Mouse (Mus musculus): ENCODE data around the gene Cript.

GRCm38 (mm10) chr17:87072766-87073440 lies 47.6 kb downstream of the Cript start:
- no peak for TF ChIP-seq CTCF (IDR thresholded peaks at IDR 0.05; ENCODE audit: borderline replicate concordance, extremely low read depth, insufficient read depth, insufficient read length)
- no peak for TF ChIP-seq POLR2A (IDR thresholded peaks at IDR 0.05; ENCODE audit: borderline replicate concordance, extremely low read depth, insufficient read depth, insufficient read length, poor library complexity, severe bottlenecking)

All from brain, embryonic 14.5 days (tissue).